Mouse (Mus musculus) liver, embryonic 14.5 days (tissue): Measurements from ENCODE around the gene Aco1. TPM values are rescaled to one million over a fixed set of nuclear protein-coding genes. Genes with fewer than 3 reads are reported as not detected.
A peak's percentile ranks its signal among the peaks of the same experiment; 100 is the strongest.
"Not testable (repeated sequence)": the region's sequence is repeated elsewhere in the genome, so short reads cannot be mapped to it uniquely, and the experiment has no call there.

ENCODE experiments used
- ATAC-seq: fragments of 200-750 bp; cut with Nextera tagmentation; 2 replicates; pipeline ENCODE4 v1.8.0; 2017; ENCODE audit warnings: moderate number of reproducible peaks, mild to moderate bottlenecking, moderate library complexity; ENCODE audit not compliant: insufficient read depth
- DNase-seq, 3 experiments: peaks; one replicate each; pipeline ENCODE4 v3.0.0-alpha.2; 2012 to 2013; ENCODE audit warnings: low read depth in 3 of 3, low spot score in 3 of 3
- H3K27ac ChIP-seq: fragments of 300-500 bp; sonication (generic); 2 replicates; pipeline ENCODE4 v1.5.1; 2014; ENCODE audit warnings: moderate library complexity, mild to moderate bottlenecking, control low read depth, inconsistent platforms
- H3K27me3 ChIP-seq: fragments of 300-500 bp; sonication (generic); 2 replicates; pipeline ENCODE4 v1.6.1; 2014; ENCODE audit warnings: mild to moderate bottlenecking, low read length, moderate library complexity; ENCODE audit not compliant: control insufficient read depth, insufficient read depth
- H3K36me3 ChIP-seq: fragments of 300-500 bp; sonication (generic); replicated peaks from 2 replicates; pipeline ENCODE4 v1.6.1; 2014; ENCODE audit warnings: low read depth; ENCODE audit not compliant: control insufficient read depth, insufficient read depth
- H3K4me1 ChIP-seq, 2 experiments: fragments of 200-500 bp in 1 of 2; fragments of 300-500 bp in 1 of 2; sonication (generic) in 1 of 2; replicated peaks; 2 replicates each; pipeline ENCODE4 v1.6.1; 2012 to 2014; ENCODE audit warnings: antibody characterized with exemption in 1 of 2, inconsistent platforms in 1 of 2, low read length in 1 of 2; ENCODE audit not compliant: control insufficient read depth in 2 of 2, insufficient read depth in 2 of 2
- H3K4me2 ChIP-seq: fragments of 300-500 bp; sonication (generic); 2 replicates; pipeline ENCODE4 v1.6.1; 2014; ENCODE audit warnings: low read depth, mild to moderate bottlenecking, control low read depth, moderate library complexity
- H3K4me3 ChIP-seq, 2 experiments: fragments of 200-500 bp in 1 of 2; fragments of 300-500 bp in 1 of 2; sonication (generic) in 1 of 2; 2 replicates each; pipeline ENCODE4 v1.5.1; 2012 to 2014; ENCODE audit warnings: low read depth in 2 of 2, low read length in 2 of 2, mild to moderate bottlenecking in 2 of 2, control low read depth in 1 of 2, inconsistent platforms in 1 of 2, moderate library complexity in 1 of 2; ENCODE audit not compliant: insufficient read depth in 1 of 2
- H3K9ac ChIP-seq: fragments of 300-500 bp; sonication (generic); replicated peaks from 2 replicates; pipeline ENCODE4 v1.6.1; 2014; ENCODE audit warnings: mild to moderate bottlenecking, control low read depth, moderate library complexity
- H3K9me3 ChIP-seq: fragments of 300-500 bp; sonication (generic); 2 replicates; pipeline ENCODE4 v1.6.1; 2016; ENCODE audit warnings: low read length, mixed read lengths; ENCODE audit not compliant: control insufficient read depth
- CTCF ChIP-seq: IDR thresholded peaks from 2 replicates; pipeline ENCODE4 v1.5.1; 2016; ENCODE audit warnings: antibody characterized with exemption, low read depth, control low read depth
- EP300 ChIP-seq: IDR thresholded peaks from 2 replicates; pipeline ENCODE4 v1.6.1; 2016; ENCODE audit warnings: antibody characterized with exemption, low read depth
- WGBS: fragments of 180-500 bp; shearing (Covaris S2); extraction: QIAGEN DNeasy Blood & Tissue Kit; methylation state at CpG from one replicate; pipeline ENCODE4 v1.1.7; 2014; ENCODE audit not compliant: insufficient replicate concordance; 5-methylcytosine and 5-hydroxymethylcytosine counted together
- polyA plus RNA-seq, 2 experiments: library from polyadenylated mRNA; depleted of rRNA in 1 of 2; stranded (reverse) in 1 of 2; unstranded in 1 of 2; fragments of >200 nt; fragmentation: Nextera tagmentation in 1 of 2; extraction: Ambion mirVana in 1 of 2; gene quantifications; 2 replicates each; pipeline versions ENCODE4 v1.2.1 to v1.2.3; 2012 to 2014

Aco1 gene
- polyA plus RNA-seq, 2 experiments = 16.0 to 21.0 TPM

DNA sequence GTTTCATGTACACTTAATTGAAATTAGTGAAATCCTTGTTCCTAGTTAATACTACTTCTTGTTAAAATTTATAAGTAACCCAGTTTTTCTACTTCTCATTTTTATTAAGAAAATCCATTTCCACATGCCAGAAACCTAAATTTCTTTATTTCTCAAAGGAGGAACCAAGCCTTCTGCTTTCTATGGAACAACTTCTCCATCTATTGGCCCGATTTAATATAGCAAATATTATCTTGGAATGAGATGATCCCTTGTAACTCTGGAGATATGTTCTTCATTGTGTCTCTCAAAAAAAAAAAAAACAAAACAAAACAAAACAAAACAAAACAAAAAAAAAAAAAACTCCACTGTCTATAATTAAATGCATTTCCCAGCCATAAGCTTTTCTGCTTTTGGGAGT lies 29.7 kb upstream of the Aco1 start:
- no peak overlapping the region for H3K27ac ChIP-seq
- H3K4me2 ChIP-seq = no peak overlapping the region
- no peak for ATAC-seq
- no peak overlapping the region for H3K4me3 ChIP-seq
- no peak overlapping the region for H3K9ac ChIP-seq
- H3K9me3 ChIP-seq = no peaks in the 10 kb centered on the region
- no peaks in the 10 kb centered on the region for H3K4me1 ChIP-seq
- TF ChIP-seq CTCF = no peak
- TF ChIP-seq EP300 = no peak
- no peaks in the 10 kb centered on the region for H3K27me3 ChIP-seq
- DNase-seq = no peak
- H3K36me3 ChIP-seq = no peaks in the 10 kb centered on the region
- 42% methylated on average over 1 of the region's 1 CpGs for WGBS

GRCm38 (mm10) chr4:40121221-40121620 lies 21.7 kb upstream of the Aco1 start:
- Histone ChIP-seq H3K27ac (no peak overlapping the region), H3K4me3 (no peak overlapping the region), H3K9me3 (no peaks in the 10 kb centered on the region), H3K27me3 (no peaks in the 10 kb centered on the region), H3K36me3 (no peaks in the 10 kb centered on the region), H3K4me1 (no peaks in the 10 kb centered on the region), H3K9ac (no peak overlapping the region), H3K4me2 (no peak overlapping the region)
- DNase-seq (no peak), ATAC-seq (no peak)
- no peak for TF ChIP-seq CTCF
- TF ChIP-seq EP300 = no peak
- 41% methylated on average over 3 of the region's 3 CpGs for WGBS

DNA sequence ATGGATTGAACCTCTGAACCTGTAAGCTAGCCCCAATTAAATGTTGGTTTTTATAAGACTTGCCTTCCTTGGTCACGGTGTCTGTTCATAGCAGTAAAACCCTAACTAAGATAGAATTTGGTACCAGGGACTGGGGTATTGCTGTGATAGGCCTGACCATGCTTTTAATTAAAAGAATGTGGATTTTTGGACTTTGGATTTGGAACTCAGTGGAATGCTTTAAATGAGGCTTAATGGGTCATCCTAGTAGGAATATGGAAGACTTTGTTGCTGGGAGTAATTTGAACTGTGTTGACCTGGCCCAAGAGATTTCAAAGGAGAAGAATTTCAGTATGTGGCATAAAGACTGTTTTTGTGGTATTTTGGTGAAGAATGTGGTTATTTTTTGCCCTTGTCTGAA lies 20.6 kb upstream of the Aco1 start:
- not testable (repeated sequence) for H3K9me3 ChIP-seq, DNase-seq, H3K4me1 ChIP-seq, ATAC-seq, H3K36me3 ChIP-seq, H3K4me3 ChIP-seq, H3K27me3 ChIP-seq, H3K9ac ChIP-seq, H3K4me2 ChIP-seq, H3K27ac ChIP-seq
- 62% methylated on average over 1 of the region's 1 CpGs for WGBS

DNA sequence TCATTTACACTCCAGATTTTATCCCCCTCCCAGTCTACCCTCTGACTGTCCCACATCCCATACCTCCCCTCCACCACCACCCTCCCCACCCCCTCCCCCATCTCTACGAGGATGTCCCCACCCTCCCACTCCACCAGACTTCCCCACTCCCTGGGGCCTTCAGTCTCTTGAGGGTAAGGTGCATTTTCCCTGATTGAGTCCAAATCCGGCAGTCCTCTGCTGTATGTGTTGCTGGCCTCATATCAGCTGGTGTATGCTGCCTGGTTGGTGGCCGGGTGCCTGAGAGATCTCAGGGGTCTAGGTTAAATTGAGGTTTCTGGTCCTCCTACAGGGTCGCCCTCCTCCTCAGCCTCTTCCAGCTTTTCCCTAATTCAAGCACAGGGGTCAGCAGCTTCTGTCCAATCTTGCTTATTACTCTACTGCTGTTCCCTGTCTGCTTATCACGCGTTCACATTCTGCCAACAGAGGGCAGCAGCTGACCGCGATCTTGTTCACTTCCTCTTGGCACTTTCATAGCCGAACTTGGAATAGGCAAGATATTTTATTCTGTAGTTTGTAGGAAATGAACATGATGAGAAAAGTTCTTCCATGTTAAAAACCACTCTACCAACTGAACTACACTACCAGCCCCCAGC lies 8.3 kb upstream of the Aco1 start:
- TF ChIP-seq CTCF = peak; percentile 85
- TF ChIP-seq EP300 = no peak
- no peak overlapping the region for H3K4me2 ChIP-seq
- no peak overlapping the region for H3K27ac ChIP-seq
- no peaks in the 10 kb centered on the region for H3K36me3 ChIP-seq
- 12% methylated on average over 9 of the region's 9 CpGs for WGBS
- ATAC-seq = 0 out of 2 replicates have a peak, but pooled peaks have one; percentile 18
- no peaks in the 10 kb centered on the region for H3K9me3 ChIP-seq
- peak; percentile 49 to 58 (median 51) for DNase-seq
- no peak overlapping the region for H3K4me3 ChIP-seq
- H3K4me1 ChIP-seq = peaks cover 0 to 6% of the 10 kb centered on the region in 2 experiments; a peak in 3 of 4 replicates
- no peaks in the 10 kb centered on the region for H3K27me3 ChIP-seq
- H3K9ac ChIP-seq = no peak overlapping the region

- WGBS = 74% methylated on average over 4 of the region's 4 CpGs
- TF ChIP-seq EP300 = no peak
- TF ChIP-seq CTCF = no peak
- Histone ChIP-seq H3K4me1 (peaks cover 0 to 13% of the 10 kb centered on the region in 2 experiments; a peak in 3 of 4 replicates), H3K9ac (no peak overlapping the region), H3K27ac (no peak overlapping the region), H3K9me3 (no peaks in the 10 kb centered on the region), H3K36me3 (no peaks in the 10 kb centered on the region), H3K4me3 (no peak overlapping the region), H3K27me3 (no peaks in the 10 kb centered on the region), H3K4me2 (no peak overlapping the region)
- no peak for ATAC-seq
- DNase-seq = no peak
These were observed 6.4 kb upstream of the Aco1 start for GRCm38 (mm10) chr4:40136519-40136918.
